In the genomic region with DNA sequence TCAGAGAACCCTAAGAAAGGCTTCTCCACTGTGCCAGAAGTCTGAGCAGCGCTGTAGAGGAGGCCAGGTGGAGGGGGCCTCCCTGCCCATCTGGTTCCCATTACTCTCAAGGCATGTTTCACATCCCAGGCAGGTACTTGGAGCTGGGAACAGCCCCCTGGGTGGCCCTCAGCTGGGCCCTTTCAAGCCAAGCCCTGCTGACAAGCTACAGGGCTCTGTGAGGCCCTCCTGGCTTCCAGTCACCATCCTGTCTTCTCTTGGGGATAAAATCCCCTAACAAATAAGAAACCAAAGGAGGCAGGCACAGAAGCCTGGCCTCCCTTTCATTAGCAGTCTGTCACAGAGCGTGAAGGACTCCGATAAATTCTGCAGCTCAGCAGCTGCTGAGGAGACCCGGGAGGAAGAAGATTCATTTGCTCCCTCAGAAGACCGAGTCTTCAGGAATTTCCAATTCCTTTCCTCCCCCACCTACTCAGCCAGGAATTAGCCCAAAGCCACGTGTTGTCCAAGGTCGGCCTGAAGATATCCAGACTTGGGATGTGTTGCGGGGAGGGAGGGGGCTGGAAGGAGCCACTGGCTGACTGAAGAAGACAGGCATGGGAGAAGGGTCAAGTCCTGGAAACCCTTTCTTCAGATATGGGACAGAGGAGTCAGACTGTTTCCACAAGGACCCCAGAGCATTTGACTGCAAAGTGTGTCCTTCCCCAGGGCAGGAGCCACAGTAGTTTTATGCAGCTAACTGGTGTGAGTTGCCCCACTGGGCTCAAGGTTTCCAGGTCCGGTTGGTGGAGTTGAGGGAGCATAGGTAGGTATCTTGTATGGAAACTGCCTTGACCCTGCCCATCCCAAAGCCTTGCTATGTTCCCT, we compare ENCODE assay signal across 9 mouse cellular contexts.
DNase-seq lines count a peak whose midpoint lies in the region; ATAC-seq lines count a peak whose summit lies in the region.
"Had no signal": no experiment of that assay in that cellular context is flagged by ENCODE, and none has a peak within 500 bp of the region (broad histone marks: within the 10 kb centered on the region; RNA-seq: fewer than 3 reads in every experiment).

No protein-coding gene starts in this region.

- H3K4me3 ChIP-seq in kidney, embryonic 16.5 days (ENCODE audit: low read length) = no peak overlapping the region
- H3K4me3 ChIP-seq in forebrain, embryonic 10.5 days = no peak overlapping the region
- H3K4me3 ChIP-seq in limb, embryonic 12.5 days (replicated peaks) = no peak overlapping the region
- H3K4me3 ChIP-seq in stomach, embryonic 14.5 days (ENCODE audit: low read depth, low read length) = no peak overlapping the region

- no peak for DNase-seq in kidney, postnatal 14 days
- no peak for DNase-seq in forebrain, embryonic 10.5 days (ENCODE audit: extremely low spot score, low spot score)
- no peak for DNase-seq in urinary bladder, postnatal 10 days (ENCODE audit: low spot score)
- DNase-seq in retina, postnatal 1 day = no peak
- DNase-seq: thymus, postnatal 14 days had no signal

- 0 out of 2 replicates have a peak overlapping the region, but pooled peaks have one; percentile 29 for H3K9ac ChIP-seq in kidney, embryonic 16.5 days (replicated peaks; ENCODE audit: low read length)
- no peak overlapping the region for H3K9ac ChIP-seq in limb, embryonic 12.5 days (replicated peaks)
- H3K9ac ChIP-seq in stomach, embryonic 14.5 days (replicated peaks; ENCODE audit: low read depth, low read length) = no peak overlapping the region

- peaks cover 31% of the 10 kb centered on the region for H3K4me1 ChIP-seq in kidney, embryonic 16.5 days (ENCODE audit: insufficient read depth, low read length)
- peaks cover 61% of the 10 kb centered on the region for H3K4me1 ChIP-seq in forebrain, embryonic 10.5 days
- H3K4me1 ChIP-seq in limb, embryonic 12.5 days (replicated peaks) = peaks cover 58% of the 10 kb centered on the region
- H3K4me1 ChIP-seq in stomach, embryonic 14.5 days (ENCODE audit: control insufficient read depth, insufficient read depth, low read length) = peaks cover 46% of the 10 kb centered on the region

- no peak overlapping the region for H3K4me2 ChIP-seq in kidney, embryonic 16.5 days (replicated peaks; ENCODE audit: low read depth, low read length)
- H3K4me2 ChIP-seq in limb, embryonic 12.5 days = peak overlapping the region; percentile 38
- no peak overlapping the region for H3K4me2 ChIP-seq in stomach, embryonic 14.5 days (replicated peaks; ENCODE audit: low read depth, low read length)

- WGBS in kidney, embryonic 16.5 days = 25% methylated on average over 9 of the region's 9 CpGs
- 31% methylated on average over 9 of the region's 9 CpGs for WGBS in forebrain, embryonic 10.5 days
- 6% methylated on average over 9 of the region's 9 CpGs for WGBS in limb, embryonic 12.5 days
- WGBS in stomach, embryonic 14.5 days = 25% methylated on average over 9 of the region's 9 CpGs

- ATAC-seq in kidney, embryonic 16.5 days (ENCODE audit: low FRiP score, low TSS enrichment) = peak; percentile 64; the same call in 1 of the 2 replicates
- peak; percentile 93 for ATAC-seq in limb, embryonic 12.5 days (ENCODE audit: insufficient number of reproducible peaks, insufficient read depth, low FRiP score, low TSS enrichment, low read depth)
- ATAC-seq in stomach, embryonic 14.5 days (ENCODE audit: insufficient number of reproducible peaks, insufficient read depth, low FRiP score, low read depth) = peak; percentile 78; the same call in 1 of the 2 replicates
- no peak for ATAC-seq in megakaryocyte, adult 5-6 weeks (ENCODE audit: poor library complexity, severe bottlenecking)

- H3K36me3 ChIP-seq in kidney, embryonic 16.5 days (ENCODE audit: insufficient read depth, low read length) = no peaks in the 10 kb centered on the region
- H3K36me3 ChIP-seq in forebrain, embryonic 10.5 days (replicated peaks) = peaks cover 8% of the 10 kb centered on the region
- H3K36me3 ChIP-seq in limb, embryonic 12.5 days = no peaks in the 10 kb centered on the region
- H3K36me3 ChIP-seq in stomach, embryonic 14.5 days (ENCODE audit: control insufficient read depth, insufficient read depth, low read length) = no peaks in the 10 kb centered on the region

- H3K27me3 ChIP-seq in kidney, embryonic 16.5 days (ENCODE audit: insufficient read depth, low read length) = no peaks in the 10 kb centered on the region
- no peaks in the 10 kb centered on the region for H3K27me3 ChIP-seq in forebrain, embryonic 10.5 days (ENCODE audit: poor library complexity, severe bottlenecking)
- peaks cover 53% of the 10 kb centered on the region for H3K27me3 ChIP-seq in limb, embryonic 12.5 days
- no peaks in the 10 kb centered on the region for H3K27me3 ChIP-seq in stomach, embryonic 14.5 days (ENCODE audit: control insufficient read depth, insufficient read depth, low read length)

- H3K9me3 ChIP-seq in kidney, embryonic 16.5 days (ENCODE audit: low read length) = no peaks in the 10 kb centered on the region; the same call in 1 of the 2 replicates
- H3K9me3 ChIP-seq in forebrain, embryonic 10.5 days = no peaks in the 10 kb centered on the region; the same call in 1 of the 2 replicates
- no peaks in the 10 kb centered on the region for H3K9me3 ChIP-seq in limb, embryonic 12.5 days
- no peaks in the 10 kb centered on the region for H3K9me3 ChIP-seq in stomach, embryonic 14.5 days (ENCODE audit: control insufficient read depth, low read depth, low read length)

- peak overlapping the region; percentile 66 for H3K27ac ChIP-seq in kidney, embryonic 16.5 days (ENCODE audit: low read length)
- peak overlapping the region; percentile 74 for H3K27ac ChIP-seq in forebrain, embryonic 10.5 days
- peak overlapping the region; percentile 75 for H3K27ac ChIP-seq in limb, embryonic 12.5 days
- H3K27ac ChIP-seq in stomach, embryonic 14.5 days (ENCODE audit: low read length) = peak overlapping the region; percentile 76
